Mouse (Mus musculus) heart, embryonic 11.5 days (tissue): ENCODE measurements around the gene Zfp451. TPM values are rescaled to one million over a fixed set of nuclear protein-coding genes. Genes with fewer than 3 reads are reported as not detected.

Experiments used
- ATAC-seq: fragments of 200-750 bp; cut with Nextera tagmentation; replicated peaks from 2 replicates; pipeline ENCODE4 v1.8.0; 2017; ENCODE audit warnings: moderate library complexity; ENCODE audit not compliant: insufficient number of reproducible peaks, low FRiP score, low TSS enrichment
- H3K27ac ChIP-seq: fragments of 300-500 bp; sonication (generic); 2 replicates; pipeline ENCODE4 v1.5.1; 2014; ENCODE audit warnings: mild to moderate bottlenecking, low read depth, low read length
- H3K27me3 ChIP-seq: fragments of 300-500 bp; sonication (generic); 2 replicates; pipeline ENCODE4 v1.6.1; 2014; ENCODE audit warnings: mild to moderate bottlenecking, low read length, mixed read lengths; ENCODE audit not compliant: control insufficient read depth, insufficient read depth
- H3K36me3 ChIP-seq: fragments of 300-500 bp; sonication (generic); 2 replicates; pipeline ENCODE4 v1.6.1; 2014; ENCODE audit warnings: mild to moderate bottlenecking, low read length, moderate library complexity, mixed read lengths; ENCODE audit not compliant: control insufficient read depth, insufficient read depth
- H3K4me1 ChIP-seq: fragments of 300-500 bp; sonication (generic); 2 replicates; pipeline ENCODE4 v1.6.1; 2014; ENCODE audit warnings: low read length; ENCODE audit not compliant: control insufficient read depth, insufficient read depth
- H3K4me2 ChIP-seq: fragments of 300-500 bp; sonication (generic); 2 replicates; pipeline ENCODE4 v1.6.1; 2014; ENCODE audit warnings: mild to moderate bottlenecking, moderate library complexity
- H3K4me3 ChIP-seq: fragments of 300-500 bp; sonication (generic); 2 replicates; pipeline ENCODE4 v1.5.1; 2014; ENCODE audit warnings: low read depth, low read length
- H3K9ac ChIP-seq: fragments of 300-500 bp; sonication (generic); 2 replicates; pipeline ENCODE4 v1.6.1; 2014; ENCODE audit warnings: mild to moderate bottlenecking, low read depth, low read length, moderate library complexity
- H3K9me3 ChIP-seq: fragments of 300-500 bp; sonication (generic); replicated peaks from 2 replicates; pipeline ENCODE4 v1.6.1; 2016; ENCODE audit warnings: low read length; ENCODE audit not compliant: control insufficient read depth
- WGBS: fragments of 180-500 bp; shearing (Covaris S2); extraction: QIAGEN DNeasy Blood & Tissue Kit; methylation state at CpG from one replicate; pipeline ENCODE4 v1.1.7; 2014; ENCODE audit not compliant: insufficient replicate concordance; 5-methylcytosine and 5-hydroxymethylcytosine counted together
- polyA plus RNA-seq: library from polyadenylated mRNA; unstranded; fragments of >200 nt; fragmentation: Nextera tagmentation; extraction: Ambion mirVana; gene quantifications from 2 replicates; pipeline ENCODE4 v1.2.1, GENCODE M21; 2014

The Zfp451 gene
- polyA plus RNA-seq, 1 experiment from 2014 or later = 20.5 TPM

- peak; percentile 91 for ATAC-seq
- Histone ChIP-seq H3K27ac (peak within 1 kb of the TSS; percentile 74), H3K9ac (peak within 1 kb of the TSS; percentile 91), H3K36me3 (peaks cover 5% of the 10 kb centered on the region; the same call in 1 of the 2 replicates), H3K4me2 (peak within 1 kb of the TSS; percentile 82), H3K4me1 (peaks cover 5% of the 10 kb centered on the region; the same call in 1 of the 2 replicates), H3K9me3 (no peaks in the 10 kb centered on the region), H3K4me3 (peak within 1 kb of the TSS; percentile 81), H3K27me3 (no peaks in the 10 kb centered on the region)
- under 1% methylated on average over 43 of the region's 54 CpGs for WGBS
These were observed 94.6 kb downstream of the Zfp451 start, which contains the start of gene Rab23 for GRCm38 (mm10) chr1:33719733-33720225. Gene Rab23 (plus strand): TSS chr1:33719887.

DNA sequence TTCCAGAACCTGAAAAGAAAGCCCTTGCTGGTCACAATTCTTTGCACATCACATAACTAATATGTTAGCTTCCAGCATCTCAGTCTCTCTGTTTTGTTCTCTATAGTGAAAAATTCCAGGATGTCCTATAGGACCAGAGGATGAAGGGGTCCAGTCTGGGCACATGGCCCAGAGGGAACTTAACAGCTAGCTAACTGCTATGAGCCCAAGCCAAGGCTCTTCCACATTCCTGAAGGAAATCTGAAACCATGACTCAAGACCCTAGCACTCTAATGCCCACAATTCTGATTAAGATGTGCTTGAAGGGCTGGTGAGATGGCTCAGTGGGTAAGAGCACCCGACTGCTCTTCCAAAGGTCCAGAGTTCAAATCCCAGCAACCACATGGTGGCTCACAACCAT is 96.8 kb downstream of the Zfp451 start:
- H3K27me3 ChIP-seq = no peaks in the 10 kb centered on the region
- H3K9me3 ChIP-seq = no peaks in the 10 kb centered on the region
- H3K36me3 ChIP-seq = no peaks in the 10 kb centered on the region
- H3K27ac ChIP-seq = no peak overlapping the region
- 74% methylated on average over 1 of the region's 1 CpGs for WGBS
- H3K4me2 ChIP-seq = no peak overlapping the region
- no peak overlapping the region for H3K9ac ChIP-seq
- peaks cover 7% of the 10 kb centered on the region; the same call in 1 of the 2 replicates for H3K4me1 ChIP-seq
- no peak overlapping the region for H3K4me3 ChIP-seq
- ATAC-seq = no peak

GRCm38 (mm10) chr1:33714796-33715195 is 99.6 kb downstream of the Zfp451 start:
- H3K9me3 ChIP-seq = no peaks in the 10 kb centered on the region
- H3K9ac ChIP-seq = no peak overlapping the region
- no peak overlapping the region for H3K4me3 ChIP-seq
- peak overlapping the region; percentile 45 for H3K4me2 ChIP-seq
- WGBS = 4% methylated on average over 10 of the region's 10 CpGs
- no peaks in the 10 kb centered on the region for H3K27me3 ChIP-seq
- no peak overlapping the region for H3K27ac ChIP-seq
- 0 out of 2 replicates have a peak, but pooled peaks cover 4% of the 10 kb centered on the region for H3K4me1 ChIP-seq
- H3K36me3 ChIP-seq = no peaks in the 10 kb centered on the region
- ATAC-seq = no peak

DNA sequence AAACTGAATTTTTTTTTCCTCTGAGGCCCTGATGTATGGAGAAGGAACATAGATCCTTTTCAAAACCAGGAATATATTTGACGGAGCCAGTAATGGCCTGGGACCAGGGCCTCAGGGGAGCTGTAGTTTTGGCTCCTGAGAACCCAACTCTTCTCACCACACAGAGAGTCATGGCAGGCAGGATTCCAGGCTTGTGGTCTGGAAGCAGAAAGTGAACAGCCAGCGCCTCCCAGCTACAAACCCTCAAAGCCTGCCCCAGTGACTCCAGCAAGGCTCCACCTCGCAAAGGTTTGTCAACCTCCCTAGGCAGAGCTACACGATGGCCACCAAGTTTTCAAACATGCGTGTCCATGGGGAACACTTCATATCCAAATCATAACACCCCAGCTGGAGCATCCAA is 102.4 kb downstream of the Zfp451 start:
- 0 out of 2 replicates have a peak, but pooled peaks cover 4% of the 10 kb centered on the region for H3K4me1 ChIP-seq
- H3K27me3 ChIP-seq = no peaks in the 10 kb centered on the region
- H3K4me2 ChIP-seq = no peak overlapping the region
- no peak for ATAC-seq
- H3K27ac ChIP-seq = no peak overlapping the region
- H3K9me3 ChIP-seq = no peaks in the 10 kb centered on the region
- WGBS = 81% methylated on average over 5 of the region's 5 CpGs
- H3K4me3 ChIP-seq = no peak overlapping the region
- no peak overlapping the region for H3K9ac ChIP-seq
- H3K36me3 ChIP-seq = no peaks in the 10 kb centered on the region

Other genes starting within 250 kb of the Zfp451 start
- gene Prim2, start 144.8 kb downstream of the Zfp451 start, polyA plus RNA-seq = 25.5 and 27.8 TPM in 2 replicates
- gene Rab23, start 94.7 kb downstream of the Zfp451 start, polyA plus RNA-seq = 14.2 and 14.4 TPM in 2 replicates
- 96.4 and 99.9 TPM in 2 replicates for gene Bag2, start 56.8 kb downstream of the Zfp451 start, polyA plus RNA-seq
- gene Bend6, start 93.2 kb upstream of the Zfp451 start, polyA plus RNA-seq = 4.3 and 4.5 TPM in 2 replicates
- gene Dst, start 93.6 kb upstream of the Zfp451 start, polyA plus RNA-seq = 24.5 and 26.9 TPM in 2 replicates